Mouse (Mus musculus): ENCODE results near the gene Mcm2. TPM values are rescaled to one million over a fixed set of nuclear protein-coding genes. Genes with fewer than 3 reads are reported as not detected.

Mcm2 gene
- total RNA-seq, 1 experiment, result 237 TPM

DNA sequence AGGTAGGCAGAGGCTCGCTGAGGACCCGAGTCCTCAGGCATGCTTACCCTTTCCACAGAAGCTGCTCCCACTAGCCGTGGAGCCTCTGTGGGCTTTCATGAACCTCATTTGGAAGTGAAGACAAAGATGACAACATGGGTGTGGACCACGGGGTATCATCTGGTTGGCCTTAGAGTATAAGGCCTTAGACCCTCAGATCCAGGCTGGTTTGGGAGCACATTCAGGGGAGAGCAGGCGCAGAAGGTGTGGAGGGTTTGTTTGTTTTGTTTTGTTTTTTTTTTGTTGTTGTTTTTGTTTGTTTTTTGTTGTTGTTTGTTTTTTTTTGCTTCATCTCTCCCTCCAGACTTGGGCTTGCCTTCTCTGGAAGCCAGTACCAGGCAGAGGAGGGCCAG, 40.1 kb upstream of the Mcm2 start:
- H3K27ac ChIP-seq (ENCODE audit: insufficient read depth, low read depth, low read length, poor library complexity, severe bottlenecking), result no peak overlapping the region
- in situ Hi-C loops (cut with MboI; ENCODE audit: low sequenced_read_pairs in 2 of 2, unreplicated experiment in 2 of 2), result loop anchor here (25.0 kb wide), 1 partner anchor 624 kb away; no protein-coding TSS in a partner anchor

GRCm38 (mm10) chr6:88937971-88938663, 39.5 kb upstream of the Mcm2 start:
- no peak for DNase-seq (ENCODE audit: low read depth, low spot score)
- Histone ChIP-seq H3K4me3 (ENCODE audit: insufficient read depth in 1 of 2, low read depth in 1 of 2, low read length in 2 of 2, poor library complexity in 1 of 2, severe bottlenecking in 1 of 2) (no peak overlapping the region), H3K36me3 (ENCODE audit: control insufficient read depth, insufficient read depth, low read length, poor library complexity, severe bottlenecking) (no peaks in the 10 kb centered on the region), H3K9ac (ENCODE audit: insufficient read depth, low read depth, low read length, poor library complexity, severe bottlenecking) (no peak overlapping the region), H3K27ac (ENCODE audit: insufficient read depth, low read depth, low read length, poor library complexity, severe bottlenecking) (no peak overlapping the region), H3K4me1 (ENCODE audit: control insufficient read depth in 2 of 2, insufficient read depth in 2 of 2, low read length in 2 of 2, poor library complexity in 1 of 2) (peaks cover 0 to 20% of the 10 kb centered on the region in 2 experiments; a peak in 2 of 4 replicates), H3K9me3 (ENCODE audit: control insufficient read depth, insufficient read depth, low read depth, low read length) (no peaks in the 10 kb centered on the region)
- in situ Hi-C loops (cut with MboI; ENCODE audit: low sequenced_read_pairs in 2 of 2, unreplicated experiment in 2 of 2), result loop anchor here (25.0 kb wide), 1 partner anchor 624 kb away; no protein-coding TSS in a partner anchor
- TF ChIP-seq MAFK (IDR thresholded peaks at IDR 0.05; ENCODE audit: insufficient read depth, low read depth, low read length), result no peak
- peak; percentile 88 for TF ChIP-seq ZNF384 (IDR thresholded peaks at IDR 0.05; ENCODE audit: low read depth, low read length)

More for the DNA sequence above, 40.1 kb upstream of the Mcm2 start:
- no peak for DNase-seq (ENCODE audit: low read depth, low spot score)
- H3K9me3 ChIP-seq (ENCODE audit: control insufficient read depth, insufficient read depth, low read depth, low read length), result no peaks in the 10 kb centered on the region
- H3K4me1 ChIP-seq (ENCODE audit: control insufficient read depth in 2 of 2, insufficient read depth in 2 of 2, low read length in 2 of 2, poor library complexity in 1 of 2), result peaks cover 0 to 20% of the 10 kb centered on the region in 2 experiments; a peak in 2 of 4 replicates
- H3K36me3 ChIP-seq (ENCODE audit: control insufficient read depth, insufficient read depth, low read length, poor library complexity, severe bottlenecking), result no peaks in the 10 kb centered on the region
- no peak overlapping the region for H3K9ac ChIP-seq (ENCODE audit: insufficient read depth, low read depth, low read length, poor library complexity, severe bottlenecking)
- TF ChIP-seq MAFK (IDR thresholded peaks at IDR 0.05; ENCODE audit: insufficient read depth, low read depth, low read length), result no peak
- TF ChIP-seq HCFC1 (IDR thresholded peaks at IDR 0.05; ENCODE audit: borderline replicate concordance, insufficient read depth, low read length), result no peak
- no peak overlapping the region for H3K4me3 ChIP-seq (ENCODE audit: insufficient read depth in 1 of 2, low read depth in 1 of 2, low read length in 2 of 2, poor library complexity in 1 of 2, severe bottlenecking in 1 of 2)

DNA sequence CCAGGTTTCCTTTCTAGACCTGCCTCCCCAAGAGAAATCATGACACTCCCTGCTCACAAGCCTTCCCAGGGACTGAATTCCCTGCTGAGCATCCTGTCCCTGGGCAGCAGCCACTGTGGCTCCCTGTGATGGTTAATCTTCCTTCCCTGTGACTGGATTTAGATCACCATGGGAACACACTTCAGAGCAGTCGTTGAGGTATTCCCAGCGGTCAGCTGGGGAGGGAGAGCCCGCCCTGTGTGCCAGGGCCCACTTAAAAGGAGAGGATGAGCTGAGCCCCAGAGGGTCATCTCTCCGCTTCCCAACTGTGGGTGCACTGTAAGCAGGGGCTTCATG, 38.6 kb upstream of the Mcm2 start:
- TF ChIP-seq CHD2 (IDR thresholded peaks at IDR 0.05; ENCODE audit: low read depth, low read length) (no peak), HCFC1 (IDR thresholded peaks at IDR 0.05; ENCODE audit: borderline replicate concordance, insufficient read depth, low read length) (no peak), ZC3H11A (IDR thresholded peaks at IDR 0.05; ENCODE audit: borderline replicate concordance, low read depth, low read length) (no peak), MAFK (IDR thresholded peaks at IDR 0.05; ENCODE audit: insufficient read depth, low read depth, low read length) (no peak), ZNF384 (IDR thresholded peaks at IDR 0.05; ENCODE audit: low read depth, low read length) (no peak)
- no peak for DNase-seq (ENCODE audit: low read depth, low spot score)
- no peaks in the 10 kb centered on the region for H3K36me3 ChIP-seq (ENCODE audit: control insufficient read depth, insufficient read depth, low read length, poor library complexity, severe bottlenecking)
- no peak overlapping the region for H3K4me3 ChIP-seq (ENCODE audit: insufficient read depth in 1 of 2, low read depth in 1 of 2, low read length in 2 of 2, poor library complexity in 1 of 2, severe bottlenecking in 1 of 2)
- H3K9ac ChIP-seq (ENCODE audit: insufficient read depth, low read depth, low read length, poor library complexity, severe bottlenecking), result no peak overlapping the region
- in situ Hi-C loops (cut with MboI; ENCODE audit: low sequenced_read_pairs in 2 of 2, unreplicated experiment in 2 of 2), result loop anchor here (25.0 kb wide), 1 partner anchor 625 kb away; no protein-coding TSS in a partner anchor
- H3K27ac ChIP-seq (ENCODE audit: insufficient read depth, low read depth, low read length, poor library complexity, severe bottlenecking), result no peak overlapping the region
- H3K4me1 ChIP-seq (ENCODE audit: control insufficient read depth in 2 of 2, insufficient read depth in 2 of 2, low read length in 2 of 2, poor library complexity in 1 of 2), result peaks cover 0 to 20% of the 10 kb centered on the region in 2 experiments; a peak in 2 of 4 replicates
- H3K9me3 ChIP-seq (ENCODE audit: control insufficient read depth, insufficient read depth, low read depth, low read length), result no peaks in the 10 kb centered on the region

DNA sequence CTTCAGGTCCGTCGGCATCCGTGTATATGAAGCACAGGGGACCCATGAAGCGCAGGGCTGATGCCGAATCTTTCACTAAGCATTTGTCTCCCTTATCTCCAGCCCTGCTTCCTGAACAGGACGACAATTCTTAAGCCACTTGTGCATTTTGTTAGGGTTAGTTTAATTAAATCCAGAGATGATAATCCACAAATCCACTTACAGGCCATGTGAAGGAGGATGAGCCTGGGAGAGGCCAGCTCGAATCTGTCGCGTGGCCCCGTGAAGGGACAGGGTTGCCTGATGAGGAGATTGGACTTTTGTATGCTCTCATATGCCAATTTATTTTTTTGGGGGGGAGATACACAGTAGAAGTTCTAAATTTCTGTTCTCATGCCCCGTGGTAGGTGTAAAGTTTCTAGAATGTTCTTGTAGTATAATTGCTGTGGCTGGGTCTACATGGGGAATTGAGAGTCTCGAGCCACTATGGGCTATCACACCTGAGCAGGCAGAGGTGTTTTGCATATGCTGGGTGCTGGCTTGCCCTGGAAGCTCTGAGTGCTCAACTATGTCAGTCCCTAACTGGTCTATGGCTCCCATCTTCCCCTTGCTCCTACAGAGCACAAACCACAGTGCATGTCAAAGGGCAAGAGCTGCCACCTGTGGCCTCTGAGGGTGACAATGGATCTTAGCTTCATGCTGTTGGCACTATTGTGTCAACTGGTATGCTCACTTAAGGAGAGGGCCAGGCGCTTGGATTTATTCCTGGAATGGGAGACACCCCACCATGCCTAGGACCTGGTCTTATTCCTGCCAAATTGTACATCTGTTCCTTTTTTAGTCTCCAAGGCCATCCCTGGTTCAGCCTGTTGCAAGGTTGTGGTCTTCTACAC, 38.0 kb upstream of the Mcm2 start:
- TF ChIP-seq ZNF384 (IDR thresholded peaks at IDR 0.05; ENCODE audit: low read depth, low read length), result no peak
- TF ChIP-seq CHD2 (IDR thresholded peaks at IDR 0.05; ENCODE audit: low read depth, low read length), result no peak
- TF ChIP-seq HCFC1 (IDR thresholded peaks at IDR 0.05; ENCODE audit: borderline replicate concordance, insufficient read depth, low read length), result no peak
- TF ChIP-seq MAFK (IDR thresholded peaks at IDR 0.05; ENCODE audit: insufficient read depth, low read depth, low read length), result no peak
- no peak for TF ChIP-seq ZC3H11A (IDR thresholded peaks at IDR 0.05; ENCODE audit: borderline replicate concordance, low read depth, low read length)
- Histone ChIP-seq H3K36me3 (ENCODE audit: control insufficient read depth, insufficient read depth, low read length, poor library complexity, severe bottlenecking) (no peaks in the 10 kb centered on the region), H3K4me1 (ENCODE audit: control insufficient read depth in 2 of 2, insufficient read depth in 2 of 2, low read length in 2 of 2, poor library complexity in 1 of 2) (peaks cover 0 to 20% of the 10 kb centered on the region in 2 experiments; a peak in 2 of 4 replicates), H3K9me3 (ENCODE audit: control insufficient read depth, insufficient read depth, low read depth, low read length) (no peaks in the 10 kb centered on the region), H3K27ac (ENCODE audit: insufficient read depth, low read depth, low read length, poor library complexity, severe bottlenecking) (no peak overlapping the region), H3K4me3 (ENCODE audit: insufficient read depth in 1 of 2, low read depth in 1 of 2, low read length in 2 of 2, poor library complexity in 1 of 2, severe bottlenecking in 1 of 2) (no peak overlapping the region), H3K9ac (ENCODE audit: insufficient read depth, low read depth, low read length, poor library complexity, severe bottlenecking) (no peak overlapping the region)
- no peak for DNase-seq (ENCODE audit: low read depth, low spot score)
- in situ Hi-C loops (cut with MboI; ENCODE audit: low sequenced_read_pairs in 2 of 2, unreplicated experiment in 2 of 2), result loop anchor here (25.0 kb wide), 1 partner anchor 626 kb away; no protein-coding TSS in a partner anchor
